In the genomic region with DNA sequence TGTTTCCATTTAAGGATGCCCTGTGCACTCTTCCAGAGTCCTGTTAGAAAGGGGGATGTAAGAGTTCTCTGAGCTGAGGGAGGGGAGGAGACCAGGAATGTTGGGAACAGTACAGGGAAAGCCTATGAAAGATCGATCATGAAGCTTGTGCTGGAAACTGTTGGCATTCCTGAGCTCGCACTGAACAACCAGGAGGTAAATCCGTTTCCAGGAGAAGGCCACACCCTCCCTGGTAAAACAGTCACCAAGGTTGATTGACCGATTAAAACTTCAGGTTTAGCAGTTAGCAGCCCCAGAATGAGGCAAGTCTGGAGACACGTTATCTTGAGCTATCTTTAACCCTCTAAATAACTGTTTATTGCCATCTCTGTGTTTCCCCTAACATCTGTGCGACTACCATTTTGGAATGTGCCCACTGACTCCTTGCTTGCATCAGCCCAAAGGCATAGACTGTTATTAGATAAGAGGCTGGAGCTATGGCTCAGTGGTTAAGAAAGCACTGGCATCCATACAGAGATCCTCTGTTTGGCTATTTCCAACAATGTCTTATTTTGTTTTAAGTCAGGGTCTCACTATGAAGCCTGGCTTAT, we compare ENCODE assay signal across 21 mouse cellular contexts. TPM values are rescaled to one million over a fixed set of nuclear protein-coding genes. Genes with fewer than 3 reads are reported as not detected.
DNase-seq lines count a peak whose midpoint lies in the region; ATAC-seq and TF ChIP-seq lines count a peak whose summit lies in the region.
"Had no signal": no experiment of that assay in that cellular context is flagged by ENCODE, and none has a peak within 500 bp of the region (broad histone marks: within the 10 kb centered on the region; RNA-seq: fewer than 3 reads in every experiment).

No protein-coding gene starts in this region.

- no peak overlapping the region for H3K9ac ChIP-seq in intestine, postnatal 0 days (ENCODE audit: low read depth, low read length)
- H3K9ac ChIP-seq in liver, postnatal 0 days (replicated peaks): no peak overlapping the region
- H3K9ac ChIP-seq: heart, embryonic 15.5 days; limb, embryonic 15.5 days; neural tube, embryonic 12.5 days had no signal

- intact Hi-C loops in left cerebral cortex, postnatal 36 days (cut with DNase I): loop anchor here (10.0 kb wide), 1 partner anchor 866 kb away; no protein-coding TSS in a partner anchor

- DNase-seq in R1 (ENCODE audit: low read depth, low spot score): peak; percentile 65
- peak; percentile 43 to 47 for DNase-seq in kidney, postnatal 25 days
- DNase-seq in liver, postnatal 0 days: no peak
- DNase-seq in thymus, postnatal 25 days: no peak
- no peak for DNase-seq in left cerebral cortex, postnatal 36 days (ENCODE audit: low spot score in 2 of 2)
- no peak for DNase-seq in embryo, embryonic 11 days
- DNase-seq: adrenal gland, adult 2 months; cerebellum, postnatal 14 days; thymus, postnatal 4 days had no signal

- no peak overlapping the region for H3K27ac ChIP-seq in intestine, postnatal 0 days (ENCODE audit: low read depth, low read length)
- peak overlapping the region; percentile 29; the same call in 1 of the 2 replicates for H3K27ac ChIP-seq in liver, postnatal 0 days (ENCODE audit: low read depth)
- H3K27ac ChIP-seq: heart, embryonic 15.5 days; limb, embryonic 15.5 days; neural tube, embryonic 12.5 days had no signal

- WGBS in intestine, postnatal 0 days: 13% methylated on average over 6 of the region's 6 CpGs
- WGBS in liver, postnatal 0 days (ENCODE audit: insufficient replicate concordance): 25% methylated on average over 6 of the region's 6 CpGs

- H3K9me3 ChIP-seq in intestine, postnatal 0 days (ENCODE audit: control insufficient read depth): no peaks in the 10 kb centered on the region
- no peaks in the 10 kb centered on the region for H3K9me3 ChIP-seq in liver, postnatal 0 days (ENCODE audit: low read length)
- H3K9me3 ChIP-seq: embryonic facial prominence, embryonic 10.5 days; heart, embryonic 15.5 days; limb, embryonic 15.5 days; neural tube, embryonic 12.5 days had no signal

- H3K27me3 ChIP-seq in intestine, postnatal 0 days (replicated peaks; ENCODE audit: control insufficient read depth, insufficient read depth, low read length): no peaks in the 10 kb centered on the region
- no peaks in the 10 kb centered on the region for H3K27me3 ChIP-seq in liver, postnatal 0 days (ENCODE audit: insufficient read depth, low read length)
- H3K27me3 ChIP-seq: heart, embryonic 15.5 days; limb, embryonic 15.5 days; neural tube, embryonic 12.5 days had no signal

- no peak for ATAC-seq in intestine, postnatal 0 days
- ATAC-seq in liver, postnatal 0 days: no peak

- H3K4me1 ChIP-seq in intestine, postnatal 0 days (replicated peaks; ENCODE audit: control insufficient read depth, insufficient read depth, low read length): no peaks in the 10 kb centered on the region
- peaks cover 10% of the 10 kb centered on the region for H3K4me1 ChIP-seq in liver, postnatal 0 days (ENCODE audit: insufficient read depth)
- H3K4me1 ChIP-seq: limb, embryonic 15.5 days; neural tube, embryonic 12.5 days had no signal

- no peak for TF ChIP-seq EP300 in liver, postnatal 0 days (IDR thresholded peaks at IDR 0.05; ENCODE audit: low read depth)

- no peaks in the 10 kb centered on the region for H3K36me3 ChIP-seq in intestine, postnatal 0 days (ENCODE audit: control insufficient read depth, insufficient read depth)
- no peaks in the 10 kb centered on the region for H3K36me3 ChIP-seq in liver, postnatal 0 days (replicated peaks; ENCODE audit: insufficient read depth, low read length)
- H3K36me3 ChIP-seq: embryonic facial prominence, embryonic 10.5 days; heart, embryonic 15.5 days; limb, embryonic 15.5 days; neural tube, embryonic 12.5 days had no signal

- no peak for TF ChIP-seq CTCF in intestine, postnatal 0 days (IDR thresholded peaks at IDR 0.05; ENCODE audit: low read depth)
- no peak for TF ChIP-seq CTCF in liver, postnatal 0 days (IDR thresholded peaks at IDR 0.05; ENCODE audit: low read depth)

- peak overlapping the region; percentile 55 for H3K4me2 ChIP-seq in intestine, postnatal 0 days (replicated peaks; ENCODE audit: low read depth)
- H3K4me2 ChIP-seq in liver, postnatal 0 days (ENCODE audit: low read depth, low read length): peak overlapping the region; percentile 30
- H3K4me2 ChIP-seq: heart, embryonic 15.5 days; limb, embryonic 15.5 days; neural tube, embryonic 12.5 days had no signal

- H3K4me3 ChIP-seq in intestine, postnatal 0 days (ENCODE audit: low read depth, low read length): 0 out of 2 replicates have a peak overlapping the region, but pooled peaks have one; percentile 9
- 0 out of 2 replicates have a peak overlapping the region, but pooled peaks have one; percentile 4 for H3K4me3 ChIP-seq in liver, postnatal 0 days (ENCODE audit: low read depth, low read length)
- H3K4me3 ChIP-seq: embryonic facial prominence, embryonic 10.5 days; heart, embryonic 15.5 days; limb, embryonic 15.5 days; neural tube, embryonic 12.5 days had no signal

RNA-seq across cellular contexts. Expression of gene Cdc25a, which starts 4.3 kb away (rescaled TPM):
- 21.3 and 25.9 TPM in 2 replicates for polyA plus RNA-seq in intestine, postnatal 0 days (2015; fragmentation: Nextera tagmentation; extraction: Ambion mirVana)
- 7.5 and 7.8 TPM in 2 replicates for polyA plus RNA-seq in liver, postnatal 0 days (2015; fragmentation: Nextera tagmentation; extraction: Ambion mirVana)
- 1 to 10 TPM; 4.6 to 5.0 TPM for total RNA-seq in left cerebral cortex, postnatal 36 days (2021)

RNA-seq across cellular contexts. Expression of gene Camp, which starts 21.7 kb away (rescaled TPM):
- 1.3 TPM in 2 replicates for polyA plus RNA-seq in intestine, postnatal 0 days (2015; fragmentation: Nextera tagmentation; extraction: Ambion mirVana)
- 659 and 684 TPM in 2 replicates for polyA plus RNA-seq in liver, postnatal 0 days (2015; fragmentation: Nextera tagmentation; extraction: Ambion mirVana)
- total RNA-seq in left cerebral cortex, postnatal 36 days (2021): not detected
- total RNA-seq: midbrain, postnatal 0 days had no signal
- polyA plus RNA-seq: adrenal gland, adult 2 months; embryonic facial prominence, embryonic 10.5 days; small intestine, adult 2 months had no signal

RNA-seq across cellular contexts. Expression of gene Nme6, which starts 38.5 kb away (rescaled TPM):
- 54.6 and 58.0 TPM in 2 replicates for polyA plus RNA-seq in intestine, postnatal 0 days (2015; fragmentation: Nextera tagmentation; extraction: Ambion mirVana)
- polyA plus RNA-seq in liver, postnatal 0 days (2015; fragmentation: Nextera tagmentation; extraction: Ambion mirVana): 30.6 and 30.7 TPM in 2 replicates
- 1 to 10 TPM; 8.0 to 9.5 TPM for total RNA-seq in left cerebral cortex, postnatal 36 days (2021)

RNA-seq across cellular contexts. Expression of gene Spink8, which starts 59.0 kb away (rescaled TPM):
- 3.0 and 3.3 TPM in 2 replicates for polyA plus RNA-seq in intestine, postnatal 0 days (2015; fragmentation: Nextera tagmentation; extraction: Ambion mirVana)
- not detected in 2 replicates for polyA plus RNA-seq in liver, postnatal 0 days (2015; fragmentation: Nextera tagmentation; extraction: Ambion mirVana)
- total RNA-seq in left cerebral cortex, postnatal 36 days (2021): 1 to 10 TPM in 1 of 2 experiments, not detected in 1; 5.7 TPM
- total RNA-seq: gastrocnemius, postnatal 4 days; megakaryocyte progenitor cell, adult 5-6 weeks; midbrain, postnatal 0 days had no signal
- polyA plus RNA-seq: adrenal gland, adult 2 months; embryonic facial prominence, embryonic 10.5 days; heart, embryonic 15.5 days; hindbrain, embryonic 11.5 days; large intestine, adult 2 months; midbrain, postnatal 0 days; neural tube, embryonic 12.5 days; small intestine, adult 2 months; stomach, embryonic 14.5 days had no signal

Comparison
In these comparisons a context has a peak if more than half of its experiments do, and no peak if none do; other contexts are left out.
1. DNase-seq: peak in R1 (single experiment) and kidney, postnatal 25 days (2 of 2); none in liver, postnatal 0 days (single experiment), thymus, postnatal 25 days (single experiment), left cerebral cortex, postnatal 36 days (0 of 2) and embryo, embryonic 11 days (single experiment).
2. RNA of gene Camp, which starts 21.7 kb away (polyA plus RNA-seq): 659 to 684 TPM in liver, postnatal 0 days; 1.3 TPM in intestine, postnatal 0 days; every median in the first group is over 100 times any median in the second.